ENCODE assay signal across 19 mouse cellular contexts in genomic region chr1:21690458-21690857, GRCm38 (mm10).
A peak's percentile ranks its signal among the peaks of the same experiment; 100 is the strongest.
DNase-seq lines count a peak whose midpoint lies in the region; ATAC-seq and TF ChIP-seq lines count a peak whose summit lies in the region.
"Had no signal": no experiment of that assay in that cellular context is flagged by ENCODE, and none has a peak within 500 bp of the region (broad histone marks: within the 10 kb centered on the region; RNA-seq: fewer than 3 reads in every experiment).

No protein-coding gene starts in this region.

- no peak overlapping the region for H3K9ac ChIP-seq in heart, embryonic 13.5 days
- H3K9ac ChIP-seq in lung, postnatal 0 days (replicated peaks; ENCODE audit: low read depth): no peak overlapping the region
- H3K9ac ChIP-seq in stomach, embryonic 15.5 days: no peak overlapping the region
- H3K9ac ChIP-seq: hindbrain, embryonic 15.5 days; limb, embryonic 15.5 days; liver, embryonic 14.5 days; lung, embryonic 15.5 days; neural tube, embryonic 15.5 days had no signal

- DNase-seq in heart, postnatal 25 days (ENCODE audit: low spot score): no peak
- DNase-seq in lung, postnatal 0 days (ENCODE audit: low spot score): peak; percentile 26
- DNase-seq in lung, postnatal 36 days: no peak
- DNase-seq in brain, adult 2 months (ENCODE audit: low read depth, low spot score): peak; percentile 43
- no peak for DNase-seq in embryo, embryonic 10 days (ENCODE audit: low spot score)
- DNase-seq: adrenal gland, adult 8-10 months; cerebellum, adult 2 months; cerebellum, postnatal 36 days; kidney, adult 9 months; layer of hippocampus, adult 9-11 months; thymus, postnatal 36 days had no signal

- 0 out of 2 replicates have a peak overlapping the region, but pooled peaks have one; percentile 17 for H3K27ac ChIP-seq in heart, embryonic 13.5 days (replicated peaks)
- no peak overlapping the region for H3K27ac ChIP-seq in lung, postnatal 0 days (ENCODE audit: low read length)
- no peak overlapping the region for H3K27ac ChIP-seq in stomach, embryonic 15.5 days
- H3K27ac ChIP-seq: hindbrain, embryonic 15.5 days; limb, embryonic 15.5 days; liver, embryonic 14.5 days; lung, embryonic 15.5 days; midbrain, embryonic 10.5 days; neural tube, embryonic 15.5 days had no signal

- no peaks in the 10 kb centered on the region for H3K27me3 ChIP-seq in heart, embryonic 13.5 days (replicated peaks)
- H3K27me3 ChIP-seq in lung, postnatal 0 days (replicated peaks; ENCODE audit: insufficient read depth, low read length): no peaks in the 10 kb centered on the region
- H3K27me3 ChIP-seq in stomach, embryonic 15.5 days (replicated peaks): no peaks in the 10 kb centered on the region
- H3K27me3 ChIP-seq: hindbrain, embryonic 15.5 days; limb, embryonic 15.5 days; lung, embryonic 15.5 days; neural tube, embryonic 15.5 days had no signal

- no peak overlapping the region for H3K4me2 ChIP-seq in heart, embryonic 13.5 days
- H3K4me2 ChIP-seq in lung, postnatal 0 days (replicated peaks; ENCODE audit: low read depth, low read length): no peak overlapping the region
- H3K4me2 ChIP-seq in stomach, embryonic 15.5 days: no peak overlapping the region
- H3K4me2 ChIP-seq: hindbrain, embryonic 15.5 days; limb, embryonic 15.5 days; lung, embryonic 15.5 days; neural tube, embryonic 15.5 days had no signal

- H3K4me3 ChIP-seq in heart, embryonic 13.5 days: no peak overlapping the region
- no peak overlapping the region for H3K4me3 ChIP-seq in lung, postnatal 0 days (ENCODE audit: low read depth, low read length)
- no peak overlapping the region for H3K4me3 ChIP-seq in stomach, embryonic 15.5 days (replicated peaks)
- H3K4me3 ChIP-seq: hindbrain, embryonic 15.5 days; limb, embryonic 15.5 days; lung, embryonic 15.5 days; midbrain, embryonic 10.5 days; neural tube, embryonic 15.5 days had no signal

- H3K9me3 ChIP-seq in heart, embryonic 13.5 days: no peaks in the 10 kb centered on the region
- no peaks in the 10 kb centered on the region for H3K9me3 ChIP-seq in lung, postnatal 0 days (ENCODE audit: low read length)
- no peaks in the 10 kb centered on the region for H3K9me3 ChIP-seq in stomach, embryonic 15.5 days
- H3K9me3 ChIP-seq: hindbrain, embryonic 15.5 days; limb, embryonic 15.5 days; lung, embryonic 15.5 days; midbrain, embryonic 10.5 days; neural tube, embryonic 15.5 days had no signal

- TF ChIP-seq EP300 in lung, postnatal 0 days (IDR thresholded peaks at IDR 0.05): no peak

- H3K36me3 ChIP-seq in heart, embryonic 13.5 days: no peaks in the 10 kb centered on the region
- H3K36me3 ChIP-seq in lung, postnatal 0 days (ENCODE audit: insufficient read depth, low read length): no peaks in the 10 kb centered on the region
- H3K36me3 ChIP-seq in stomach, embryonic 15.5 days: no peaks in the 10 kb centered on the region
- H3K36me3 ChIP-seq: hindbrain, embryonic 15.5 days; limb, embryonic 15.5 days; lung, embryonic 15.5 days; midbrain, embryonic 10.5 days; neural tube, embryonic 15.5 days had no signal

- intact Hi-C loops in heart, postnatal 25 days (cut with DNase I): no loop called here

- no peak for ATAC-seq in heart, embryonic 13.5 days (ENCODE audit: extremely low read depth, insufficient number of reproducible peaks, low FRiP score, low TSS enrichment)
- ATAC-seq in lung, postnatal 0 days: 0 out of 2 replicates have a peak, but pooled peaks have one; percentile 19
- peak; percentile 14; the same call in 1 of the 2 replicates for ATAC-seq in stomach, embryonic 15.5 days (ENCODE audit: insufficient read depth, low FRiP score, low read depth)

- 22% methylated on average over 2 of the region's 2 CpGs for WGBS in heart, embryonic 13.5 days
- WGBS in lung, postnatal 0 days: 41% methylated on average over 2 of the region's 2 CpGs
- 44% methylated on average over 2 of the region's 2 CpGs for WGBS in stomach, embryonic 15.5 days

- H3K4me1 ChIP-seq in heart, embryonic 13.5 days: peaks cover 9% of the 10 kb centered on the region
- H3K4me1 ChIP-seq in lung, postnatal 0 days (ENCODE audit: insufficient read depth, low read depth, low read length): no peaks in the 10 kb centered on the region
- H3K4me1 ChIP-seq in stomach, embryonic 15.5 days: no peaks in the 10 kb centered on the region
- H3K4me1 ChIP-seq: hindbrain, embryonic 15.5 days; limb, embryonic 15.5 days; lung, embryonic 15.5 days; midbrain, embryonic 10.5 days; neural tube, embryonic 15.5 days had no signal

- no peak for TF ChIP-seq CTCF in lung, postnatal 0 days (IDR thresholded peaks at IDR 0.05)

Comparison
In these comparisons a context has a peak if more than half of its experiments do, and no peak if none do; other contexts are left out.
1. DNase-seq: peak in lung, postnatal 0 days (single experiment) and brain, adult 2 months (single experiment); none in heart, postnatal 25 days (single experiment), lung, postnatal 36 days (single experiment) and embryo, embryonic 10 days (single experiment).